Mouse (Mus musculus) right cerebral cortex, postnatal 14 days (tissue): ENCODE data around the gene Rreb1.

Experiments used
- DNase-seq: peaks from one replicate; pipeline ENCODE4 v3.0.0; 2022

The Rreb1 gene

GRCm38 (mm10) chr13:37986166-37986565, 208.0 kb downstream of the Rreb1 start:
- no peak for DNase-seq

DNA sequence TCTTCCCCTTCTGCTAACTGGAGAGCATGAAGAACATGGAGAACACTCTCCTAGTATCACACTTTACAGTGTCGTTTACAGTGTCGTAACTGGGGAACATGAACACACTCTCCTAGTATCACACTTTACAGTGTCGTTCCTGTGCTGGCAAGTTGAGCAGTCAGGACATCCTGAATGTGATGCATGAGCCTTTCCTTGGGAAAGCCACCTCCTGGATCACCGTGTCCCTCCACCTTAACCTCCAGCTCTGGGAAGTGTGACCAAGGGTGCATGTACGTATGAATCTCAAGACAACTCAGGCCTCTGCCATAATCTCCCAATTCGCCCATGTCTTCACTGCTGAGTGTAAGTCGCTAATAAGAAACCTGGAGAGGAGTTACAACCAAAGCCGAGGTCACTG, 211.5 kb downstream of the Rreb1 start:
- no peak for DNase-seq

- no peak for DNase-seq
Observed at GRCm38 (mm10) chr13:37992638-37993371, 214.6 kb downstream of the Rreb1 start.

DNA sequence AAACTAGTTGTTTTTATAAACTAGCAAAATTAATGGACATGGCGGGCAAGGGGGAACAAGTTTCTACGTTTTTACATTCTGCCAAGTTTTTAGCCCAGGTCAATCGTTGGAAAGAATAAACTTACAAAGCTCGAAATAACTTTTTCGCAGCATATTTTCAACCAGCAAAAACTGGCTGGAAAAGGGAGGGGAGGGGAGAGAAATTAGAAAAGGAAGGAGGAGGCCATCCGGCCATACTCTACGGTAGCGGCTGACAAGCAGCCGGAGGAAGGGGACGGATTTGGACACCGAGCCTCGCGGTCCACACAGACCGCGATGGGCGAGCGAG, 215.1 kb downstream of the Rreb1 start:
- no peak for DNase-seq

DNA sequence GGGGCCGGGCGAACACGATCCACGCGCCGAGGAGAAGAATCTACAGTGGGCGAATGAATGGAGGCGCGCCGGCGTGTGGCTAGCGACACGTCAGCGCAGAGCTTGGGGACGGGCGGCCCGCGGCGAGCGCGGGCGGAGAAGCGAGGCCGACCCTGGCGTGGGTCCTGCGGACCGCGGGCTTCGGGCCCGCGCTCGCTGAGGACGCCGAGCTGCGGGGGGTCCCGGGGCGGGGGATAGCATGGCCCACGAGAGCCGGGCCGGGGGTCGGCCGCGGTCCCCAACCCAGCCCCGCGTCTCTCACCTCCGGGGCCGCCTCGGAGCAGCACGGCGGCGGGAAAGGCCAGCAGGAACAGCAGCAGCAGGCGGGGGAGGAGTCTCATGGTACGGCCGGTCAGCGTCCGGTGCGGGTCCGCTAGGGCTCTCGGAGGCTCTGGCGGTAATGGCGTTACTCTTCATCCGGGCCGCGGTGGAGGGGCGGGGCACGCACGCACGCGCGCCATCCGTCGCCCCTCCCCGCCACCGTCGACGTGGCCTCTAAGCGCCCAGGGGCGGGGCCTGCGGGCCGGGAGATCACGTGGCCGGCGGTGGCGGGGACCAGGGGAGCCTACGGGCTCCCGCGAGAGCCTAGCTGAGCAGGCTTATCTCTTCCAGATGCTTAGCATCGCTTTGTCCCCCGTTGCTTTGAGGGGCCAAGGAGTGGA, 215.7 kb downstream of the Rreb1 start, which contains the start of gene Ssr1:
Ssr1 (minus strand) TSS at position 514 of the 701 bp plus-strand sequence.
- DNase-seq = peak; percentile 98

DNA sequence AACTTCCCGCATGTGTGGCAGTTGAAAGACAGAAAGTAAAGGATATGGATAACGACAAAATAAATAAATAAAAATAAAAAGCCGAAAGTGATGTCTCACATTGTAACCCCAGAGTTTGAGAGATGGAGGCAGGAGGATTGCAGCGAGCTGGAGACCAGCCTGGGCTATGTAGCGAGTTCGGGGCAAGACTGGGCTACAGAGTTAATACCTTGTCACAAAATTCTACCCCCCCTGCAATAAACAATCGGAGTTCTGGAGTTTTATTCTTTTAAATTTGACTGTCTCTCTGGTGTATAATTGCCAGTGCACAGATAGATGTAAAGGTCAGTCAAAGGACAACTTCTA, 216.2 kb downstream of the Rreb1 start:
- no peak for DNase-seq

- DNase-seq = no peak
Observed at GRCm38 (mm10) chr13:37999713-38000112, 221.5 kb downstream of the Rreb1 start.
